20 mouse cellular contexts compared by ENCODE assay signal in the genomic region with DNA sequence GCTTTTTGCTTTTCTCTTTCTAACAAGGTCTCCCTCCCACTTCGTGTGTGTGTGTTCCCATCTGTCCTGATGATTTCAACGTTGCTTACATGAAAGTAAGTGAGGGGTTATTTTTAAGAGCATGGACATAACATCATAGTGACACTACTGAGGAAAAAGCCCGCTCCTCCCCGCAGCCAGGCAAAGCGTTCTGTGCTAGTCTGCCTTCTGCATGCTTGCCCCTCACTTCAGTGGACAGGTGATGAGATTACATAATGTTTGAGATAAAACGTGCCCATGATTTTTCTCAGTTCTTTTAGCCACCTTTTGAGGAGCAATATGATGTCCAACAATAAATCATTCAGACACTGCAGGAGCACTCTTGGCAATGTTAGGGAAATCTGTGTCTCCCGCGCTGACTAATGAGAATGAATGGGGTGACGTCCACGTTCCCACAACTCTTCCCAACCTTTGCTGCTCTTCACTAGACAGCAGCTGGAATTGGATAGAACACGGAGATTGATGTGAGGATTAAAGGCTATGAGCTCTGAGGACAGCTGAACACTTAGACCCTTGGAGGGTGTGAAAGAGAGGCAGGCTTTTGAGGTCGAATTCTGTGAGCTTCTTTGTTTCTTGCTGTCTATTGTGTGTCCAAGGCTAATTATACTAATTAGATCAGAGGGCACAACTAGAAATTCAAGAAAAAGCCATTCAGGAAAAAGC. TPM values are rescaled to one million over a fixed set of nuclear protein-coding genes. Genes with fewer than 3 reads are reported as not detected.
A peak's percentile ranks its signal among the peaks of the same experiment; 100 is the strongest.
DNase-seq lines count a peak whose midpoint lies in the region; ATAC-seq lines count a peak whose summit lies in the region.
"Had no signal": no experiment of that assay in that cellular context is flagged by ENCODE, and none has a peak within 500 bp of the region (broad histone marks: within the 10 kb centered on the region; RNA-seq: fewer than 3 reads in every experiment).

No protein-coding gene starts in this region.

- no peak overlapping the region for H3K27ac ChIP-seq in midbrain, embryonic 11.5 days (ENCODE audit: low read depth, low read length)
- no peak overlapping the region for H3K27ac ChIP-seq in midbrain, embryonic 15.5 days
- H3K27ac ChIP-seq in forebrain, embryonic 11.5 days (ENCODE audit: low read depth, low read length), result peak overlapping the region; percentile 21; the same call in 1 of the 2 replicates
- no peak overlapping the region for H3K27ac ChIP-seq in hindbrain, embryonic 13.5 days
- no peak overlapping the region for H3K27ac ChIP-seq in neural tube, embryonic 14.5 days (ENCODE audit: low read depth, low read length)
- H3K27ac ChIP-seq: embryonic facial prominence, embryonic 12.5 days; layer of hippocampus, adult 2 months; liver, embryonic 12.5 days had no signal

- H3K4me3 ChIP-seq in midbrain, embryonic 11.5 days (ENCODE audit: low read depth, low read length), result no peak overlapping the region
- no peak overlapping the region for H3K4me3 ChIP-seq in midbrain, embryonic 15.5 days
- no peak overlapping the region for H3K4me3 ChIP-seq in forebrain, embryonic 11.5 days (ENCODE audit: low read depth, low read length)
- H3K4me3 ChIP-seq in hindbrain, embryonic 13.5 days, result no peak overlapping the region
- no peak overlapping the region for H3K4me3 ChIP-seq in neural tube, embryonic 14.5 days (ENCODE audit: low read depth, low read length)
- H3K4me3 ChIP-seq: embryonic facial prominence, embryonic 12.5 days; heart, embryonic 12.5 days; layer of hippocampus, adult 2 months; liver, embryonic 12.5 days had no signal

- no peaks in the 10 kb centered on the region; the same call in 1 of the 2 replicates for H3K4me1 ChIP-seq in midbrain, embryonic 11.5 days (ENCODE audit: control insufficient read depth, insufficient read depth, low read length)
- no peaks in the 10 kb centered on the region for H3K4me1 ChIP-seq in midbrain, embryonic 15.5 days
- H3K4me1 ChIP-seq in forebrain, embryonic 11.5 days (replicated peaks; ENCODE audit: control insufficient read depth, insufficient read depth, low read length), result peaks cover 3% of the 10 kb centered on the region; the same call in 1 of the 2 replicates
- H3K4me1 ChIP-seq in hindbrain, embryonic 13.5 days (replicated peaks), result peaks cover 5% of the 10 kb centered on the region
- no peaks in the 10 kb centered on the region for H3K4me1 ChIP-seq in neural tube, embryonic 14.5 days (ENCODE audit: control insufficient read depth, insufficient read depth, low read length)
- H3K4me1 ChIP-seq: embryonic facial prominence, embryonic 12.5 days; heart, embryonic 12.5 days; liver, embryonic 12.5 days had no signal

- no peaks in the 10 kb centered on the region for H3K36me3 ChIP-seq in midbrain, embryonic 11.5 days (ENCODE audit: control insufficient read depth, insufficient read depth, low read length)
- H3K36me3 ChIP-seq in midbrain, embryonic 15.5 days (replicated peaks), result no peaks in the 10 kb centered on the region
- H3K36me3 ChIP-seq in forebrain, embryonic 11.5 days (ENCODE audit: control insufficient read depth, insufficient read depth, low read length), result no peaks in the 10 kb centered on the region
- no peaks in the 10 kb centered on the region for H3K36me3 ChIP-seq in hindbrain, embryonic 13.5 days
- no peaks in the 10 kb centered on the region for H3K36me3 ChIP-seq in neural tube, embryonic 14.5 days (ENCODE audit: control insufficient read depth, insufficient read depth, low read length)
- H3K36me3 ChIP-seq: embryonic facial prominence, embryonic 12.5 days; heart, embryonic 12.5 days; liver, embryonic 12.5 days had no signal

- no peak for DNase-seq in midbrain, embryonic 11.5 days (ENCODE audit: low spot score, missing footprints)
- DNase-seq in forebrain, embryonic 11.5 days (ENCODE audit: low spot score), result peak; percentile 52
- DNase-seq in testis, postnatal 10 days (ENCODE audit: low spot score), result no peak
- DNase-seq in gastrocnemius, adult 8-10 months (ENCODE audit: low spot score in 2 of 2), result no peak
- DNase-seq: cerebellum, adult 2 months; heart, postnatal 4 days; kidney, adult 8-10 months; right cerebral cortex, postnatal 25 days had no signal

- H3K9ac ChIP-seq in midbrain, embryonic 11.5 days (ENCODE audit: low read length), result no peak overlapping the region
- H3K9ac ChIP-seq in midbrain, embryonic 15.5 days, result no peak overlapping the region
- no peak overlapping the region; the same call in 1 of the 2 replicates for H3K9ac ChIP-seq in forebrain, embryonic 11.5 days (ENCODE audit: low read length)
- H3K9ac ChIP-seq in hindbrain, embryonic 13.5 days, result no peak overlapping the region
- H3K9ac ChIP-seq in neural tube, embryonic 14.5 days (replicated peaks; ENCODE audit: low read depth, low read length), result no peak overlapping the region
- H3K9ac ChIP-seq: embryonic facial prominence, embryonic 12.5 days; heart, embryonic 12.5 days; liver, embryonic 12.5 days had no signal

- H3K9me3 ChIP-seq in midbrain, embryonic 11.5 days (ENCODE audit: control insufficient read depth, low read length), result no peaks in the 10 kb centered on the region
- no peaks in the 10 kb centered on the region for H3K9me3 ChIP-seq in midbrain, embryonic 15.5 days
- H3K9me3 ChIP-seq in forebrain, embryonic 11.5 days (ENCODE audit: control insufficient read depth, low read length), result no peaks in the 10 kb centered on the region
- H3K9me3 ChIP-seq in hindbrain, embryonic 13.5 days, result no peaks in the 10 kb centered on the region
- H3K9me3 ChIP-seq in neural tube, embryonic 14.5 days (ENCODE audit: control insufficient read depth, low read length), result no peaks in the 10 kb centered on the region
- H3K9me3 ChIP-seq: embryonic facial prominence, embryonic 12.5 days; heart, embryonic 12.5 days; liver, embryonic 12.5 days had no signal

- peak; percentile 42; the same call in 1 of the 2 replicates for ATAC-seq in midbrain, embryonic 11.5 days (ENCODE audit: low FRiP score)
- no peak; the same call in 1 of the 2 replicates for ATAC-seq in midbrain, embryonic 15.5 days (replicated peaks)
- peak; percentile 89 for ATAC-seq in forebrain, embryonic 11.5 days (replicated peaks; ENCODE audit: low FRiP score)
- ATAC-seq in hindbrain, embryonic 13.5 days (ENCODE audit: low FRiP score), result peak; percentile 46; the same call in 1 of the 2 replicates
- ATAC-seq in neural tube, embryonic 14.5 days (ENCODE audit: low read depth), result peak; percentile 44; the same call in 1 of the 2 replicates
- ATAC-seq: liver, embryonic 12.5 days had no signal

- 67% methylated on average over 12 of the region's 12 CpGs for WGBS in midbrain, embryonic 11.5 days
- WGBS in midbrain, embryonic 15.5 days, result 54% methylated on average over 12 of the region's 12 CpGs
- WGBS in forebrain, embryonic 11.5 days, result 37% methylated on average over 12 of the region's 12 CpGs
- 56% methylated on average over 12 of the region's 12 CpGs for WGBS in hindbrain, embryonic 13.5 days
- WGBS in neural tube, embryonic 14.5 days, result 49% methylated on average over 12 of the region's 12 CpGs

- no peaks in the 10 kb centered on the region for H3K27me3 ChIP-seq in midbrain, embryonic 11.5 days (ENCODE audit: control insufficient read depth, insufficient read depth, low read length)
- H3K27me3 ChIP-seq in midbrain, embryonic 15.5 days (replicated peaks), result no peaks in the 10 kb centered on the region
- no peaks in the 10 kb centered on the region for H3K27me3 ChIP-seq in forebrain, embryonic 11.5 days (ENCODE audit: control insufficient read depth, insufficient read depth, low read length)
- H3K27me3 ChIP-seq in hindbrain, embryonic 13.5 days, result no peaks in the 10 kb centered on the region
- H3K27me3 ChIP-seq in neural tube, embryonic 14.5 days (ENCODE audit: control insufficient read depth, insufficient read depth, low read length), result no peaks in the 10 kb centered on the region
- H3K27me3 ChIP-seq: embryonic facial prominence, embryonic 12.5 days; heart, embryonic 12.5 days; liver, embryonic 12.5 days had no signal

- H3K4me2 ChIP-seq in midbrain, embryonic 11.5 days, result no peak overlapping the region
- H3K4me2 ChIP-seq in midbrain, embryonic 15.5 days, result no peak overlapping the region
- no peak overlapping the region for H3K4me2 ChIP-seq in forebrain, embryonic 11.5 days (ENCODE audit: low read depth, low read length, severe bottlenecking)
- no peak overlapping the region for H3K4me2 ChIP-seq in hindbrain, embryonic 13.5 days
- H3K4me2 ChIP-seq in neural tube, embryonic 14.5 days (ENCODE audit: low read depth, low read length), result no peak overlapping the region
- H3K4me2 ChIP-seq: embryonic facial prominence, embryonic 12.5 days; heart, embryonic 12.5 days; liver, embryonic 12.5 days had no signal

RNA-seq across cellular contexts. Expression of a gene that starts 49.4 kb away (rescaled TPM):
- 0.10 and 0.12 TPM in 2 replicates for polyA plus RNA-seq in midbrain, embryonic 11.5 days (2014; fragmentation: Nextera tagmentation; extraction: Ambion mirVana)
- polyA plus RNA-seq in midbrain, embryonic 15.5 days (2015; fragmentation: Nextera tagmentation; extraction: Ambion mirVana), result not detected in 2 replicates
- not detected in 2 replicates for polyA plus RNA-seq in forebrain, embryonic 11.5 days (2014; fragmentation: Nextera tagmentation; extraction: Ambion mirVana)
- not detected in 2 replicates for polyA plus RNA-seq in hindbrain, embryonic 13.5 days (2015; fragmentation: Nextera tagmentation; extraction: Ambion mirVana)
- polyA plus RNA-seq in neural tube, embryonic 14.5 days (2014; fragmentation: Nextera tagmentation; extraction: Ambion mirVana), result not detected in 2 replicates
- not detected for total RNA-seq in gastrocnemius, adult 8-10 months (2022)
- total RNA-seq: gastrocnemius, postnatal 4 days; heart, postnatal 4 days; layer of hippocampus, adult 2 months; MEL had no signal
- polyA plus RNA-seq: cerebellum, adult 2 months; embryonic facial prominence, embryonic 12.5 days; frontal cortex, adult 2 months; heart, embryonic 12.5 days; liver, embryonic 12.5 days; lung, embryonic 16.5 days; thymus, postnatal 0 days had no signal
